Mouse (Mus musculus): ENCODE measurements around the gene Erich4.

- no peak for TF ChIP-seq EP300 (IDR thresholded peaks at IDR 0.05; ENCODE audit: low read depth)
- no peak for TF ChIP-seq CTCF (IDR thresholded peaks at IDR 0.05; ENCODE audit: low read depth)
These were observed 28.4 kb upstream of the Erich4 start for GRCm38 (mm10) chr7:25644136-25644535.

Data from liver, postnatal 0 days (tissue).